Mouse (Mus musculus): Measurements from ENCODE around the gene Defb19. TPM values are rescaled to one million over a fixed set of nuclear protein-coding genes. Genes with fewer than 3 reads are reported as not detected.

The Defb19 gene
- not detected for polyA plus RNA-seq (2015; fragmentation: Illumina TruSeq; extraction: RNeasy Lipid Tissue Mini Kit (QIAGEN cat#74804); ENCODE audit: low read depth, low replicate concordance)

DNA sequence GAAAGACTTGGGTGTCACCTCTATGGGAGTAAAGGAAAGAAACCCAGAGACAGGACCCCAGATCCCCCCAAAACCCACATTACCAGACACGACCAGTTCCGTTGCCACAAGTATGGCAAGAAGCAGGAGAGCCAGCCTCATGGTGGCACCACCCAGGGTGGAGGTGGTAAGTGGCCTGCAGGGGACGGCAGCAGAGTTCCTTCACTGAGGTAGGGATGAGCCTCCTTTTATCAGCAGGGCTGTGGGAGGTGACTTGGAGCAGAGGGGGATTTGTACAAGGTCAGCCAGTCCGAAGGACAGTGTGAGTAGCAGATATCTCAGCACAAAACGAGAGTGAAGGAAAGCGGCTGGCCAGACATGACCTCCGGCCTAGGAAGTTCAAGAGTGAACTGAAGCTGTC is at the start of gene Defb19:
TSS of gene Defb19 (minus strand) at position 206 of the 400 bp plus-strand sequence.

GRCm38 (mm10) chr2:152626774-152627591 is 46.9 kb upstream of the Defb19 start, which contains the start of gene Rem1:
TSS of gene Rem1 (plus strand) at chr2:152626951.

GRCm38 (mm10) chr2:152622953-152623352 is 42.8 kb upstream of the Defb19 start, which contains the start of gene Defb25:
TSS of gene Defb25 (minus strand) at chr2:152623053.

DNA sequence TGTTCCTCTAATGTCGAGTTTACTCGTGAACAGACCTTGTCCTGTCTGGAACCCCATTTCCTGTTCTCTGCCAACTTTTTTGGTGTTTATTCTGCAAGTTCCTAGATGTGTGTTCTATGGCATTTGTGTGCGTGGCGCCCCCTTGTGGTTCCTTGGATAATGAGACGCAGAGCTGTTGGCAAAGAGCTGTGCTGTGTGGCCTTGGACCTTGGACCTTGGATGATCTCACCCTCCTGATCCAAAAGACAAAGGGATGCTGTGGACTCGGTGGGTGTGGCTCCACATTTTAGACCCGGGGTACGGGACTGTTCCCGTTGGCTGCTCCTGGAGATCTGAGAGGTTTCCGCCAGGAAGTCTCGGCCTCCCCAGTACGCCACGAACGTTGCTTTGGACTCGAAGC is 23.9 kb upstream of the Defb19 start, which contains the start of gene Defb36:
TSS of gene Defb36 (plus strand) at position 271 of the 400 bp plus-strand sequence.

GRCm38 (mm10) chr2:152599299-152599698 is 19.2 kb upstream of the Defb19 start, which contains the start of gene Defb45:
TSS of gene Defb45 (minus strand) at chr2:152599399.

GRCm38 (mm10) chr2:152572114-152572794 is 7.9 kb downstream of the Defb19 start, which contains the start of gene Defb21:
TSS of gene Defb21 (plus strand) at chr2:152572744.

GRCm38 (mm10) chr2:152569038-152569437 is 11.1 kb downstream of the Defb19 start, which contains the start of gene Gm17416:
TSS of gene Gm17416 (plus strand) at chr2:152569338.

DNA sequence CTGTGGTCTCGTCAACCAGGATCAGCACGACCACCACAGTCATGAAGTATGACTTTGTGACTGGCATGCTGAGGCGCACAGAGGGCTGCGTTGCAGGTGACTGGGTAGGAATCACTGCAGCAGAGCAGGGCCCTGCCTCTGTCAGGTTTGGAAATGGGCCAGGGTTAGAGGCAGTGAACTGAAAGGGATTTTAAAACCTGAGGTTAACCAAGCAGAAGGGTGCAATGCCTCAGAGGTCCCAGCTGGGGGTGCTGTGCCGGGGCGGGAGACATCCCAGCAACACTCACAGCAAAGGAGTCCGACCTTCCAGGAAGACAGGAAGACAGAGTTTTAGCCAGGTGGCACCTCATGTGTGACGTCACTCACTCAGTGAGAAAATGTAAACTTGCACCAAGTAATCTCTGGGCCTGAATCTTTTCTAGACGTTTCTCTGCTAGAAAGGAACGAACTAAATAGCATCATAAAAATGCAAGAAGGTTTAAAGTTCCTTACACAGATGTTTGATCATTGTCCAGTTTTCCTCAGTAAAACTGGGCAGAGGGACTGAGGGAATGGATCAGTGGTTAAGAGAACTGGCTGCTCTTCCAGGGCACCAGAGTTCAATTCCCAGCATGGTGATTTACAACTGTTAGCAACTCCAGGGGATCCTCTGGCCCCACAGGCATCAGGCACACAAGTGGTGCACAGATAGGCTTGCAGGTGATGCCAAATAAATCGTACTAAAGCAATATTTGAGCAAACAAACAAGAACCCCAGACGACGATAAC is 40.0 kb downstream of the Defb19 start, which contains the start of gene Defb29:
TSS of gene Defb29 (minus strand) at position 155 of the 767 bp plus-strand sequence.

Other genes starting within 250 kb of the Defb19 start
- 101 TPM for gene Rbck1, start 247.7 kb downstream of the Defb19 start, polyA plus RNA-seq (2015; fragmentation: Illumina TruSeq; extraction: RNeasy Lipid Tissue Mini Kit (QIAGEN cat#74804); ENCODE audit: low read depth, low replicate concordance)
- 0.51 TPM for gene Trib3, start 236.3 kb downstream of the Defb19 start, polyA plus RNA-seq (2015; fragmentation: Illumina TruSeq; extraction: RNeasy Lipid Tissue Mini Kit (QIAGEN cat#74804); ENCODE audit: low read depth, low replicate concordance)
- gene Nrsn2, start 203.7 kb downstream of the Defb19 start, polyA plus RNA-seq (2015; fragmentation: Illumina TruSeq; extraction: RNeasy Lipid Tissue Mini Kit (QIAGEN cat#74804); ENCODE audit: low read depth, low replicate concordance): 136 TPM
- 7.6 TPM for gene Sox12, start 182.2 kb downstream of the Defb19 start, polyA plus RNA-seq (2015; fragmentation: Illumina TruSeq; extraction: RNeasy Lipid Tissue Mini Kit (QIAGEN cat#74804); ENCODE audit: low read depth, low replicate concordance)
- 5.2 TPM for gene Zcchc3, start 165.3 kb downstream of the Defb19 start, polyA plus RNA-seq (2015; fragmentation: Illumina TruSeq; extraction: RNeasy Lipid Tissue Mini Kit (QIAGEN cat#74804); ENCODE audit: low read depth, low replicate concordance)
- 2.1 TPM for gene 6820408C15Rik, start 164.7 kb downstream of the Defb19 start, polyA plus RNA-seq (2015; fragmentation: Illumina TruSeq; extraction: RNeasy Lipid Tissue Mini Kit (QIAGEN cat#74804); ENCODE audit: low read depth, low replicate concordance)
- not detected for gene Defb23, start 115.7 kb downstream of the Defb19 start, polyA plus RNA-seq (2015; fragmentation: Illumina TruSeq; extraction: RNeasy Lipid Tissue Mini Kit (QIAGEN cat#74804); ENCODE audit: low read depth, low replicate concordance)
- gene Defb20, start 103.2 kb downstream of the Defb19 start, polyA plus RNA-seq (2015; fragmentation: Illumina TruSeq; extraction: RNeasy Lipid Tissue Mini Kit (QIAGEN cat#74804); ENCODE audit: low read depth, low replicate concordance): not detected
- gene Defb22, start 90.2 kb downstream of the Defb19 start, polyA plus RNA-seq (2015; fragmentation: Illumina TruSeq; extraction: RNeasy Lipid Tissue Mini Kit (QIAGEN cat#74804); ENCODE audit: low read depth, low replicate concordance): not detected
- not detected for gene Defb26, start 68.6 kb downstream of the Defb19 start, polyA plus RNA-seq (2015; fragmentation: Illumina TruSeq; extraction: RNeasy Lipid Tissue Mini Kit (QIAGEN cat#74804); ENCODE audit: low read depth, low replicate concordance)
- gene Defb28, start 62.1 kb downstream of the Defb19 start, polyA plus RNA-seq (2015; fragmentation: Illumina TruSeq; extraction: RNeasy Lipid Tissue Mini Kit (QIAGEN cat#74804); ENCODE audit: low read depth, low replicate concordance): not detected
- gene Defb29, start 40.2 kb downstream of the Defb19 start, polyA plus RNA-seq (2015; fragmentation: Illumina TruSeq; extraction: RNeasy Lipid Tissue Mini Kit (QIAGEN cat#74804); ENCODE audit: low read depth, low replicate concordance): not detected
- gene Gm17416, start 11.0 kb downstream of the Defb19 start, polyA plus RNA-seq (2015; fragmentation: Illumina TruSeq; extraction: RNeasy Lipid Tissue Mini Kit (QIAGEN cat#74804); ENCODE audit: low read depth, low replicate concordance): not detected
- not detected for gene Defb21, start 7.6 kb downstream of the Defb19 start, polyA plus RNA-seq (2015; fragmentation: Illumina TruSeq; extraction: RNeasy Lipid Tissue Mini Kit (QIAGEN cat#74804); ENCODE audit: low read depth, low replicate concordance)
- not detected for gene Defb45, start 19.1 kb upstream of the Defb19 start, polyA plus RNA-seq (2015; fragmentation: Illumina TruSeq; extraction: RNeasy Lipid Tissue Mini Kit (QIAGEN cat#74804); ENCODE audit: low read depth, low replicate concordance)
- gene Defb36, start 24.0 kb upstream of the Defb19 start, polyA plus RNA-seq (2015; fragmentation: Illumina TruSeq; extraction: RNeasy Lipid Tissue Mini Kit (QIAGEN cat#74804); ENCODE audit: low read depth, low replicate concordance): not detected
- not detected for gene Defb25, start 42.7 kb upstream of the Defb19 start, polyA plus RNA-seq (2015; fragmentation: Illumina TruSeq; extraction: RNeasy Lipid Tissue Mini Kit (QIAGEN cat#74804); ENCODE audit: low read depth, low replicate concordance)
- gene Rem1, start 46.6 kb upstream of the Defb19 start, polyA plus RNA-seq (2015; fragmentation: Illumina TruSeq; extraction: RNeasy Lipid Tissue Mini Kit (QIAGEN cat#74804); ENCODE audit: low read depth, low replicate concordance): 0.54 TPM
- gene H13, start 89.1 kb upstream of the Defb19 start, polyA plus RNA-seq (2015; fragmentation: Illumina TruSeq; extraction: RNeasy Lipid Tissue Mini Kit (QIAGEN cat#74804); ENCODE audit: low read depth, low replicate concordance): 58.2 TPM
- 23.2 TPM for gene Mcts2, start 106.7 kb upstream of the Defb19 start, polyA plus RNA-seq (2015; fragmentation: Illumina TruSeq; extraction: RNeasy Lipid Tissue Mini Kit (QIAGEN cat#74804); ENCODE audit: low read depth, low replicate concordance)
- gene Id1, start 155.9 kb upstream of the Defb19 start, polyA plus RNA-seq (2015; fragmentation: Illumina TruSeq; extraction: RNeasy Lipid Tissue Mini Kit (QIAGEN cat#74804); ENCODE audit: low read depth, low replicate concordance): 27.4 TPM
- 7.2 TPM for gene Cox4i2, start 173.9 kb upstream of the Defb19 start, polyA plus RNA-seq (2015; fragmentation: Illumina TruSeq; extraction: RNeasy Lipid Tissue Mini Kit (QIAGEN cat#74804); ENCODE audit: low read depth, low replicate concordance)